Mouse (Mus musculus) T-helper 1 cell (primary cell): ENCODE results near the gene Fam19a1.

Experiments
- in situ Hi-C: fragments of 300-600 bp; cut with MboI, MseI; formaldehyde crosslinking; loops from one replicate; pipeline ENCODE4 v1.15.1; 2025; ENCODE audit warnings: high pct_unique_total_duplicates

Fam19a1 gene

DNA sequence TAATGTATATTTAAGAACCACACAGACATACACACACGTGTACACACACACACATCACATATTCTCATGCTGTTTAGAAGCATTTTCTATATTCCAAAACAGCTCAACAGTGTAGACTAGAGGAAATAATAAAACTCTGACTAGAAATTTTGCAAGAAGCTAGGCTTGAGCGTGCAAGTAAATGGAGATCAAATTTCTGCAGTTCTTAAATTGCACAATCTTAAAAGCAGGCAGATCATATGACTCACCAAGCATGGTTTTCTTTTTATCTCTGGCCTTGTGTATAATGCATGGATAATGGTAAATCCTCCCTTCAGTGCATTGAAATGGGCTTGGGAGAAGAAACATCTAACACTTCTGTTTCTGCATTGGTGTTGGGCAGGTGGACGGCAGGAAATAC is 564.9 kb downstream of the Fam19a1 start:
- in situ Hi-C loops: no loop called here
